Mouse (Mus musculus) limb, embryonic 14.5 days (tissue): ENCODE results near the gene Tstd2. TPM values are rescaled to one million over a fixed set of nuclear protein-coding genes. Genes with fewer than 3 reads are reported as not detected.

ENCODE experiments used
- ATAC-seq: fragments of 200-750 bp; cut with Nextera tagmentation; 2 replicates; pipeline ENCODE4 v1.8.0; 2017; ENCODE audit warnings: low read depth, moderate number of reproducible peaks, moderate TSS enrichment; ENCODE audit not compliant: low FRiP score
- DNase-seq: peaks from one replicate; pipeline ENCODE4 v3.0.0-alpha.2; 2015; ENCODE audit warnings: low spot score
- H3K27ac ChIP-seq: fragments of 300-500 bp; sonication (generic); replicated peaks from 2 replicates; pipeline ENCODE4 v1.5.1; 2014; ENCODE audit warnings: low read depth, mild to moderate bottlenecking, low read length, moderate library complexity, mixed read lengths
- H3K27me3 ChIP-seq: fragments of 300-500 bp; sonication (generic); 2 replicates; pipeline ENCODE4 v1.6.1; 2014; ENCODE audit warnings: low read length, mixed read lengths; ENCODE audit not compliant: control insufficient read depth, insufficient read depth
- H3K36me3 ChIP-seq: fragments of 300-500 bp; sonication (generic); 2 replicates; pipeline ENCODE4 v1.6.1; 2014; ENCODE audit warnings: mild to moderate bottlenecking, low read length, moderate library complexity, mixed read lengths; ENCODE audit not compliant: control insufficient read depth, insufficient read depth
- H3K4me1 ChIP-seq: fragments of 300-500 bp; sonication (generic); 2 replicates; pipeline ENCODE4 v1.6.1; 2014; ENCODE audit warnings: antibody characterized with exemption, low read length, mixed read lengths; ENCODE audit not compliant: control insufficient read depth, insufficient read depth
- H3K4me2 ChIP-seq: fragments of 300-500 bp; sonication (generic); replicated peaks from 2 replicates; pipeline ENCODE4 v1.6.1; 2014; ENCODE audit warnings: low read depth, mild to moderate bottlenecking, low read length, moderate library complexity; ENCODE audit not compliant: severe bottlenecking
- H3K4me3 ChIP-seq: fragments of 300-500 bp; sonication (generic); replicated peaks from 2 replicates; pipeline ENCODE4 v1.5.1; 2014; ENCODE audit warnings: low read length
- H3K9ac ChIP-seq: fragments of 300-500 bp; sonication (generic); 2 replicates; pipeline ENCODE4 v1.6.1; 2014; ENCODE audit warnings: mild to moderate bottlenecking, low read depth, low read length, moderate library complexity; ENCODE audit not compliant: severe bottlenecking
- H3K9me3 ChIP-seq: fragments of 300-500 bp; sonication (generic); 2 replicates; pipeline ENCODE4 v1.6.1; 2016; ENCODE audit warnings: low read length; ENCODE audit not compliant: control insufficient read depth
- POLR2A ChIP-seq: fragments of 200-500 bp; IDR thresholded peaks from 2 replicates; pipeline ENCODE4 v1.8.0; 2012; ENCODE audit warnings: inconsistent platforms, mild to moderate bottlenecking, moderate library complexity, borderline replicate concordance; ENCODE audit not compliant: insufficient read depth, insufficient read length; ENCODE audit errors: extremely low read depth
- WGBS: fragments of 180-500 bp; shearing (Covaris S2); extraction: QIAGEN DNeasy Blood & Tissue Kit; methylation state at CpG from one replicate; pipeline ENCODE4 v1.1.7; 2014; 5-methylcytosine and 5-hydroxymethylcytosine counted together
- polyA plus RNA-seq, 2 experiments: library from polyadenylated mRNA; depleted of rRNA in 1 of 2; stranded (reverse) in 1 of 2; unstranded in 1 of 2; fragments of >200 nt; fragmentation: Nextera tagmentation in 1 of 2; extraction: Ambion mirVana in 1 of 2; gene quantifications; 2 replicates each; pipeline versions ENCODE4 v1.2.1 to v1.2.3; 2012 to 2014

Gene Tstd2
- polyA plus RNA-seq, 2 experiments = 17.5 to 26.6 TPM

DNA sequence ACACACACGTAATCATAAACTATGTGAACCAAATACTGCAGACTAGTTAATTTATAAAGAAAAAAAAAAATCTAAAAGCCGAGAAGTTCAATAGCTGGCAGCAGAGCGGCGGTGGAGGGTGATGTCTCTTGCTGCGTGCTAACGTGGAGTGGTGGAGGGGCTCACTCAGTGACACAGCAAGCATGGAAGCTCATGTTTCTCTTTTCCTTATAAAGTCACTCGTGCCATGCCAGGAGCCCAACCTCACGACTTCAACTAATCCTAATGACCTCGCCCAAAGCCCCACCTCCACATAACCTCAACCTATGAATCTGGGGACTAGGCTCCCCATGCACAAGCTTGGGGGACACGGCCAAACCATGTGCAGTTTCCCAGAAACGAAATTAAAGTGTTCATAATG, 55.9 kb downstream of the Tstd2 start:
- ATAC-seq (no peak), DNase-seq (no peak)
- no peak overlapping the region for H3K4me3 ChIP-seq
- H3K9me3 ChIP-seq = no peaks in the 10 kb centered on the region
- no peaks in the 10 kb centered on the region for H3K4me1 ChIP-seq
- WGBS = 58% methylated on average over 11 of the region's 11 CpGs
- no peaks in the 10 kb centered on the region for H3K36me3 ChIP-seq
- no peak for TF ChIP-seq POLR2A
- no peak overlapping the region for H3K27ac ChIP-seq
- H3K4me2 ChIP-seq = no peak overlapping the region
- H3K27me3 ChIP-seq = no peaks in the 10 kb centered on the region
- no peak overlapping the region for H3K9ac ChIP-seq

DNA sequence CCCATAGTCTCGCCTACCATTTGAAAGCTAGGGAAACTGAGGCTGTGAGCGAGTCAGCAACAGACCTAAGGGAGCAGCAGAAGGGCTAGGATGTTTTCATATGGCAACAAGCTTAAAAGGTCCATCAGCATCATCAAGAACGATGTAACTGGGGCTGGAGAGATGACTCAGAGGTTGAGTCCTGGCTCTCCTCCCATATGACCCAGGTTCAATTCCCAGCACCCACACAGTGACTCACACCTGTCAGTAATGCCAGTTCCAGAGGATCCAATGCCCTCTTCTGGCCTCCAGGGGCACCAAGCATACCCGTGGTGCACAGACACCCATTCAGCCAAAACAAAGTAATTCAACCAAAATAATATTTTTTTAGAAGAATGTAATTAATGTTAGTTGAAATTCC, 58.2 kb downstream of the Tstd2 start:
- 82% methylated on average over 4 of the region's 4 CpGs for WGBS
- Histone ChIP-seq H3K27ac (no peak overlapping the region), H3K4me2 (no peak overlapping the region), H3K9ac (no peak overlapping the region), H3K9me3 (no peaks in the 10 kb centered on the region), H3K27me3 (no peaks in the 10 kb centered on the region), H3K4me3 (no peak overlapping the region), H3K36me3 (no peaks in the 10 kb centered on the region), H3K4me1 (no peaks in the 10 kb centered on the region)
- DNase-seq (no peak), ATAC-seq (no peak)
- no peak for TF ChIP-seq POLR2A

GRCm38 (mm10) chr4:46076892-46077291, 61.6 kb downstream of the Tstd2 start:
- 62% methylated on average over 2 of the region's 2 CpGs for WGBS

DNA sequence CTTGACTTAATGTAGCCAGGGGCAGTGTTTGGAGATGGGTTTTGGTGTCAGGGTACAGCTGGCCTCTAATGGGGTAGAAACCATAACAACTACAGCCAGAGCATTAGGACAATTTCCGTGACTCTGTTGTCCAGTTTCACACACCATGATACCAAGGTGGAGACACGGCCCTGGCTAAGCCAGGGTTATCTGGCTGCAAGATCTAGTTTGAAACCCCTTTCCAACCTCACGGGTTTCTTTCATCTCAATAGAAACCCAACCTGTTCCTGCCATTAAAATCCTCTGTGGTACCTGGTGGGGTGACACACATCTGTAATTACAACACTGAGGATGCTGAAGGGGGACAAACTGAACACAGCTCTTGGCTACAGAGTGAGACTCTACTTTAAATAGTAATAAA, 62.8 kb downstream of the Tstd2 start:
- ATAC-seq (no peak), DNase-seq (no peak)
- no peak overlapping the region for H3K4me2 ChIP-seq
- no peaks in the 10 kb centered on the region for H3K36me3 ChIP-seq
- WGBS = 70% methylated on average over 3 of the region's 3 CpGs
- no peak overlapping the region for H3K27ac ChIP-seq
- no peaks in the 10 kb centered on the region for H3K27me3 ChIP-seq
- no peak for TF ChIP-seq POLR2A
- no peak overlapping the region for H3K4me3 ChIP-seq
- no peak overlapping the region for H3K9ac ChIP-seq
- H3K9me3 ChIP-seq = no peaks in the 10 kb centered on the region
- no peaks in the 10 kb centered on the region for H3K4me1 ChIP-seq

More at GRCm38 (mm10) chr4:46076892-46077291, 61.6 kb downstream of the Tstd2 start:
- Histone ChIP-seq H3K4me2 (no peak overlapping the region), H3K27me3 (no peaks in the 10 kb centered on the region), H3K27ac (no peak overlapping the region), H3K4me1 (no peaks in the 10 kb centered on the region), H3K36me3 (no peaks in the 10 kb centered on the region), H3K9me3 (no peaks in the 10 kb centered on the region), H3K9ac (no peak overlapping the region), H3K4me3 (no peak overlapping the region)
- no peak for TF ChIP-seq POLR2A
- peak; percentile 59 for DNase-seq
- ATAC-seq = no peak

DNA sequence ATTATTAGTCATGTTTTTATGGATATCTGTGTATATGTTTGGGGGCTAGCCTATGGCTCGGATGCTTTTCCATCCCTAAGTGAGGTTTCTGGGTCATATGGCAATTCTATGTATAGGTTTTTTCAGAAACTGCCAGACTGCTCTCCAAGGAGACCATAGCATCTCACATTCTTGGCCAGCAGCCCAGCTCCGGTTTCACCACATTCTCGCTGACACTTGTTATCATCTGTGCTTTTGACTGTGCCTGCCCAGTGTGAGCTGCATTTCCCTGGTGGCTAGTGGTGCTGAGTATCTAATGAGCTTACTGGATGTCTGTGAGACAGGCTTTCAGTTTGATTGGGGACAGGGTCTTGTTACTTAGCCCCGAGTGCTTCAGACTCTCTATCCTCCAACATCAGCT, 64.8 kb downstream of the Tstd2 start:
- Histone ChIP-seq H3K27ac (no peak overlapping the region), H3K4me1 (no peaks in the 10 kb centered on the region), H3K27me3 (no peaks in the 10 kb centered on the region), H3K4me2 (no peak overlapping the region), H3K36me3 (no peaks in the 10 kb centered on the region), H3K4me3 (no peak overlapping the region), H3K9ac (no peak overlapping the region), H3K9me3 (no peaks in the 10 kb centered on the region)
- 48% methylated on average over 4 of the region's 4 CpGs for WGBS
- DNase-seq = peak; percentile 74
- ATAC-seq = peak; percentile 44
- TF ChIP-seq POLR2A = no peak

GRCm38 (mm10) chr4:46072631-46073030, 65.9 kb downstream of the Tstd2 start:
- Histone ChIP-seq H3K4me2 (no peak overlapping the region), H3K36me3 (no peaks in the 10 kb centered on the region), H3K27me3 (no peaks in the 10 kb centered on the region), H3K4me3 (no peak overlapping the region), H3K4me1 (no peaks in the 10 kb centered on the region), H3K9me3 (no peaks in the 10 kb centered on the region), H3K27ac (no peak overlapping the region), H3K9ac (no peak overlapping the region)
- 92% methylated on average over 6 of the region's 6 CpGs for WGBS
- DNase-seq = no peak
- no peak for TF ChIP-seq POLR2A
- ATAC-seq = no peak
